Mouse (Mus musculus) spleen, adult 12 weeks (tissue): ENCODE data around the gene Zfp113.

Source experiments
- DNase-seq: peaks from one replicate; pipeline ENCODE4 v3.0.0; 2022; ENCODE audit warnings: low spot score

Zfp113 gene

DNA sequence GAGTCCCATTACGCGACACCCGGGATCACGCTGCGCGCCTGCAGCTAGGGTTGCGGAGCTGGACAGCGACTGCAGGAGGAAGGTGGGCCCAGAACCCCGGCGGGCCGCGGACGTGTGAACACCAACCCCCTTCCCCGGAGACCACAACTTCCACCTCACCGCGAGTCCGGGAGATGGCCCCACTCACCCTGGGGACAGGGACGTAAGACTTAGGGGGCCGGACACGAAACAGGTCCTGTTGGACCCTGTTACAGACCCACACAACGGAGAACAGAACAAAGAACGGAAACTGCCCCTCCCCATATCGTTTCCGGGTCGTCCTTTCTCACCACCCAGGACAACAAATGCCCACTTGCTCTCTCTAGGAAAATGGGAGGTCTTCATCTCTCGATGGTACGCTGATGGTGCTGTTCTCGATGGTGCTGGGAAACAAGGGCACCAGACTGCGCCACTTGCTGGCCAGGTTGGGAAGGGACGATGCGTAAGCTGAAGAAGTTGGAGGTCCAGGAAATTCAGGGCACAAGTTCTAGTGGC lies at the start of gene Zfp113:
Gene Zfp113, minus strand, starts transcription at position 302 of the 534 bp plus-strand sequence.
- DNase-seq: peak; percentile 73

DNA sequence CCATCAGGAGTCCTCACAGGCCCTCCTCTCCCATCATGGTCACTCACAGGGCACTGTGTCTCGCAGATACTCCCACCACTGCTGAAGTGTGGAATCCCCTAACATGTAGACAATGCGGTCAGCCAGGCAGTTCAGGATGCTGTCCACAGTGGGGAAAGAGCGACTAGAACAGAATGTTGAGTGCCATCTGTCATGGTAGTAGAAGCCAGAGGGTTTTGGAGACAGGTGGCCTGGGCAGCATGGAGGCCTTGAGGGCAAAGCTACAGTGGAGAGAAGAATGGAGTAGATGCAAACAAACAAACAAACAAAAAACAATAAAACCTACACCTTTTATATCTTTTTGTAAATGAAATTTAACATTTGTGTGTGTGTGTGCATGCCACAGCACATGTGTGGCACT lies 46.5 kb upstream of the Zfp113 start:
- DNase-seq: no peak

DNA sequence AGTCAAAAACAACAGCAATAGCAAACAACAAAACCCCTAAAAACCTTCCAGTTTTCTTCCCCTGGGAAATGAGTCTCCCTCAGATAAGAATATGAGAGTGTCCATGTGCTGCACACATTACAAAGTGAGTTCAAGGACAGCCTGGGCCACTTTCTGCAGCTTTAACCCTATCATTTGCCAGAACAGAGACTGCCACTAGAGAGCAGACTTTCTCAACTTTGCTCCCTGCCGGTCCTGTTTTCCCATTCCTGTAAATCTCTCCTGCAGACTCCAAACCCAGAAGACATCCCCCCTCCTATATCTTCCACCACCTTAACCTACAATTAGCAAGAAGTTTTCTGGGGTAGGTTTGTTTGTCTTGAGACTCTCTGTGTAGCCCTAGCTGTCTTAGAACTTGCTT lies 44.0 kb upstream of the Zfp113 start:
- DNase-seq: no peak

GRCm38 (mm10) chr5:138195463-138195862 lies 39.9 kb upstream of the Zfp113 start:
- no peak for DNase-seq

GRCm38 (mm10) chr5:138194755-138195345 lies 39.3 kb upstream of the Zfp113 start:
- DNase-seq: no peak

GRCm38 (mm10) chr5:138193771-138194727 lies 38.5 kb upstream of the Zfp113 start, which contains the start of gene Mblac1:
Mblac1 (plus strand) TSS chr5:138194314.
- DNase-seq: peak; percentile 79

GRCm38 (mm10) chr5:138187661-138188306 lies 32.2 kb upstream of the Zfp113 start:
- peak; percentile 69 for DNase-seq

GRCm38 (mm10) chr5:138186950-138187638 lies 31.6 kb upstream of the Zfp113 start, which contains the start of the genes Taf6 and Cnpy4:
Taf6 (minus strand) TSS chr5:138187451.
Cnpy4 (plus strand) TSS chr5:138187485.
- DNase-seq: peak; percentile 77

- no peak for DNase-seq
Observed at GRCm38 (mm10) chr5:138173217-138173616, 17.7 kb upstream of the Zfp113 start.

DNA sequence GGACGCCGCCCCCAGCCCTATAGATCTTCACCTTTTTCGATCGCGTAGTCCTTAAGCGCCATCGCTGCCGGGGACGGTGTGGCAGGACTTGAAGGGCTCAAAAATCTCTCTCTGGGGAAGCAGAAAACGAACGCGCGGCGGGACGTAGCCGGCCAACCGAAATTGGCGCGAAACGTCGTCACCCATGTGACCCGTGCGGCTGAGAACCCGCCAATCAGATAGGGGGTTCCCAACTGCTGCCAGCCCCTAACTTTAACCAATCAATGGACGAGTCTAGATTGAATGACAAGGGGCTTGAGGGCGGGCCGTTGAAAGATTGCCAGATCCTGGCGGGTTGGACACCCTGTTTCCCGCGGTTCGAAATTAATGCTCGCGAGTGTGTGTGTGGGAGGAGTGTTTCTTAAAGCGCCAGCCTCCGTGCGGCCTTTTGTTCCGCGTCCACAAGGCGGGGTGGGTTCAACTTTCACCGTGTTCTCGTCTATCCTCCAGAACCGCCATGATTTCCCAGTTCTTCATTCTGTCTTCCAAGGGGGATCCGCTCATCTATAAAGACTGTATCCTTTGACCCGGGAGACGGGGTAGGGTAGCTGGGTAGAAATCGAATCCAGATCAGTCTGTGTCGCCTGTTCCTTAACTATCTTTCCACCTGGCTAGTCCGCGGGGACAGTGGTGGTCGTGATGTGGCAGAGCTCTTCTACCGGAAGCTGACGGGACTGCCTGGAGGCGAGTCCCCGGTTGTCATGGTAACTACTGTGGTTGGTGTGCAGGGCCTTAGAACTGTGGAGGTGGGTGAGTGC lies 16.3 kb upstream of the Zfp113 start, which contains the start of the genes Ap4m1 and Mcm7:
Gene Ap4m1, plus strand, starts transcription at position 308 of the 797 bp plus-strand sequence.
Gene Mcm7, minus strand, starts transcription at position 728 of the 797 bp plus-strand sequence.
- DNase-seq: peak; percentile 86

DNA sequence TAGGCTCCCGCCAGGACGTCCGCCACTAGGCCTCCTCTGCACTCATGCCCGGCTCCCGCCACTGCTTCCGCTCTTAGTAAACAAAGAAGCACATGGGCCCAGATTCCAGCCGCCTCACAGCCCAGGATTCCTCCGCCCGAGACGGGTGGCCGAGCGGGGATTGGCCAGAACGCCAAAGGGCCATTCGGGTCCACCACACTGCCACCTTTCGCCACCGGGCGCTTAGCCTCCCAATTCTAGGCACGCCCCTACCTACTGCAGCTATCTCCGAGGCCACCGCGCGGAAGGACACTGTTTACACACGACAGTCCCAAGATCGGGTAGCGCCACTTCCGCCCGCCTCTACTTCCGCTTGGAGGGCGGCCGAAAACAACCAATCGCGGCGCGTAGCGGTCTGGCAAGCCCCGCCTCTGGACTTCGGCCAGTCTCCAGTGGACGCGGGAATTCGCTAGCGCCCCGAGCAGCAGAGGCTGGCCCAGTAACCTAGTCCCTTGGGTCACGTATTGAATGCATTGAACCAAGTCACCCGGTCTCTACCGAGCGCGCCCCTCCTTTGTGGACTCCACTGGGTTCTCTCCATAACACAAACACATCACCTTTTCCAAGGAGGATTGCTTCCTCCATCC lies 15.5 kb upstream of the Zfp113 start:
- peak; percentile 92 for DNase-seq

DNA sequence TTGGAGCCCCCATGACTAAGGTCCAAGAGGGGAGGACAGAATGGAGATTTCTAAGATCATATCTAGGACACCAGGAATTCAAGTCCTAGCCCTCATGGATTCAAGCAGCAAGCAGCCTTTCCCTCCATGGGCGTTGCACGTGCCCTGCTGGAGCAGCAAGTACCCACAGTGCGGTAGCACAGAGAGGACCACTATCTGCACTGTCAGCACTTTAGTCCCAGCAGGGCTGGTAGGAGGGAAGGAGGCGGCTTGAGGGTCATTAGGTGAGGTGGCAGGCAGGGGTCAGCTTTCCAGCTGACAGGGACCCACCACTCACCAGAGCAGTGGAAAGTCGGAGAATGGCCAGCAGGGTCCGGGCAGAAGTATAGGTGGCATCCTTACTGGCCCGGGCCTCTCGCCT lies 10.1 kb upstream of the Zfp113 start:
- DNase-seq: no peak

- no peak for DNase-seq
Observed at GRCm38 (mm10) chr5:138163610-138164009, 8.1 kb upstream of the Zfp113 start.

DNA sequence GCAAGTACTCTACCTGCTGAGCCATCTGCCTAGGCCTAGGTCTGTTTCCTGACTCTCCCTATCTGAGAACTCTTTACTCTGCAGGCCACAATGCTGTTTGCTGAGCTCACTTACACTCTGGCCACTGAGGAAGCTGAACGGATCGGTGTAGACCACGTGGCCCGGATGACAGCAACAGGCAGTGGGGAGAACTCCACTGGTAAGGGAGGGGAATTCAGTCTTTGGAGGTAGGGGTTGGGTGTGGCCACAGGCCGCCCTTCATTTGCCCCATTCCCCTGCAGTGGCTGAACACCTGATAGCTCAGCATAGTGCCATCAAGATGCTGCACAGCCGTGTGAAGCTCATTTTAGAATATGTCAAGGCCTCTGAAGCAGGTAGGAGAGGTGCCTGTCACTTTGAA lies 7.5 kb upstream of the Zfp113 start:
- no peak for DNase-seq

DNA sequence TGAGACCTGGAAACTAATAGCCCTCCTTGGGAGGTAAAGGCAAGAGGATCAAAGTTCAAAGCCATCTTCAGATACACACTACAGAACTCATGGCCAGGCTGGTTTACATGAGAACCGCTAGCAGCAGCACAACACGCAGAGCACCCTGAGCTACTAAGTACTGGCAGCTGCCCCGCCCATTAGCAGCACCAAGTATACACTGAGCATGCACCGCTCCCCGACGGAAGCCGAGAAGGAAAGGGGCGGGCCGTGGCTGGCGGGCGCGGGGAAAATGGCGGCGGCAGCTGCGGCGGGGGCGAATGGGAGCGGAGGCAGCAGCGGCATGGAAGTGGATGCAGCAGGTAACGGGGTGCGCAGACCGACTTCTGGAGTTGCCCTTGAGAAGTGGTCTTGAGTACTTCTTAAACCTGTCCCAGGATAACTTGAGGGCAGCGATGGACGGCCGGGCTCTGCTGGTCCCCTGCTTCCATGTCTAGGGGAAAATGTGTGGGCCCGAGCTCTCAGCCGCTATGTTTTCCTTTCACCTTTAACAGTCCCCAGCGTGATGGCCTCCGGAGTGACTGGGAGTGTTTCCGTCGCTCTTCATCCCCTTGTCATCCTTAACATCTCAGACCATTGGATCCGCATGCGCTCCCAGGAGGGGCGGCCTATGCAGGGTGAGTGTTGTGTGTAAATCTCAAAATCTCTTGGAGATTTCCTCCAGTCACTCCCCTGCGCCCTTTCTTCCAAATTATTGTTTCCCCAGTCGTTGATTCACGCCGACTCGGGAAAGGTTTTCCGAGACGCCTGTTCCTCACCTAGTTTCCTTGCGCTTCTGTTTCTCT lies 5.5 kb upstream of the Zfp113 start, which contains the start of gene Cops6:
Gene Cops6, plus strand, starts transcription at position 230 of the 824 bp plus-strand sequence.
- DNase-seq: peak; percentile 92

DNA sequence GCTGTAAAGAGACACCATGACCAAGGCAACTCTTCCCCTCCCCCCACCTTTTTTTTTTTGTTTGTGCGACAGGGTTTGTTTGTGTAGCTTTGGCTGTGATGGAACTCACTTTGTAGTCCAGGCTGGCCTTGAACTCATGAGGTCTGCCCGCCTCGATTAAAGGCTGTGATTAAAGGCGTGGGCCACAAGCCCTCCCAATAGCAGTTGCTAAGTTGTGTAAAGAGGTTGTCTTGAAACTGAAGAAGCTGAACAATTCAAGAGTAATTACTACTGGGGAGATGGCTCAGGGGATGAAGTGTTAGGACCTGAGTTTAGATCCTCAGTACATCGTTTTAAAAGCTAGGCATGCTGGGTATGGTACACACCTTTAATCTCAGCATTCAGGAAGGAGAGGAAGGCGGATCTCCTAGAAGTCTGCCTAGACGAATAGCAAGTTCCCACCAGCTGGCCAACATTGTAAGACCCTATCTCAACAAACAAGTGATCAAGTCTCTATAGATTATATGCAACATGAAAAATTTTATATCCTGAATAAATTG lies 4.7 kb upstream of the Zfp113 start:
- DNase-seq: no peak

GRCm38 (mm10) chr5:138154390-138154789 lies 1.2 kb downstream of the Zfp113 start:
- no peak for DNase-seq

DNA sequence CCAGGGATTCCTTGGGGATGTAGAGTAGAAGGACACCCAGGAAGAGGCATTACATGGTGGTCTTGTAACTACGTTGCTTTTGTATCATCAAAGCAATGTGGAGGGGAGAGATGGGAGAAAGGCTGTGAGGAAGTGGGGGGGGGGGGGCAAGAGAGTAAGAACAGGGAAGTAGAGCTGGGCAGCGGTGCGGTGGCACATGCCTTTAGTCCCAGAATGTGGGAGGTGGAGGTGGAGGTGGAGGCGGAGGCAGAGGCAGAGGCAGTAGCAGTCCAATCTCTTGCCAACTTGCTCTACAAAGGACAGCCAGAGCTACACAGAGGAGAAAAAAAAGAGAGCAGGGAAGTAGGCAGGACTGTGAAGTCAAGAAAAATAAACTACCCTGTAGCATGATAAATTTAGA lies 17.0 kb downstream of the Zfp113 start:
- no peak for DNase-seq
